Mouse (Mus musculus) thymus, adult 2 months (tissue): Measurements from ENCODE around the gene Dmrtc1b. TPM values are rescaled to one million over a fixed set of nuclear protein-coding genes. Genes with fewer than 3 reads are reported as not detected.
"Not testable (repeated sequence)": the region's sequence is repeated elsewhere in the genome, so short reads cannot be mapped to it uniquely, and the experiment has no call there.

Source experiments
- DNase-seq: peaks from one replicate; pipeline ENCODE4 v3.0.0; 2021
- H3K27ac ChIP-seq: fragments of 200-500 bp; 2 replicates; pipeline ENCODE4 v1.5.1; 2012; ENCODE audit warnings: low read length, control low read depth; ENCODE audit not compliant: control insufficient read depth, insufficient read depth
- H3K27me3 ChIP-seq: fragments of 200-500 bp; 2 replicates; pipeline ENCODE4 v1.6.1; 2012; ENCODE audit warnings: mild to moderate bottlenecking, low read length, moderate library complexity, mixed read lengths; ENCODE audit not compliant: control insufficient read depth, insufficient read depth
- H3K36me3 ChIP-seq: fragments of 200-500 bp; 2 replicates; pipeline ENCODE4 v1.6.1; 2012; ENCODE audit warnings: mild to moderate bottlenecking, low read length, moderate library complexity; ENCODE audit not compliant: control insufficient read depth, insufficient read depth
- H3K4me1 ChIP-seq: fragments of 200-500 bp; replicated peaks from 2 replicates; pipeline ENCODE4 v1.6.1; 2012; ENCODE audit warnings: low read length; ENCODE audit not compliant: control insufficient read depth, insufficient read depth
- H3K4me3 ChIP-seq: fragments of 200-500 bp; 2 replicates; pipeline ENCODE4 v1.5.1; 2012; ENCODE audit warnings: mild to moderate bottlenecking, low read length, control low read depth, moderate library complexity; ENCODE audit not compliant: control insufficient read depth, insufficient read depth
- CTCF ChIP-seq: fragments of 200-500 bp; IDR thresholded peaks from 2 replicates; pipeline ENCODE4 v1.5.1; 2012; ENCODE audit warnings: mild to moderate bottlenecking, control low read depth, low read length, moderate library complexity, borderline replicate concordance; ENCODE audit not compliant: control insufficient read depth, poor library complexity, insufficient read depth; ENCODE audit errors: extremely low read depth
- POLR2A ChIP-seq: fragments of 200-500 bp; IDR thresholded peaks from 2 replicates; pipeline ENCODE4 v1.6.1; 2012; ENCODE audit warnings: mild to moderate bottlenecking, low read length, control low read depth, moderate library complexity; ENCODE audit not compliant: control insufficient read depth, poor library complexity, insufficient read depth; ENCODE audit errors: extremely low read depth
- WGBS: fragments of 180-500 bp; shearing (Covaris S2); methylation state at CpG from one replicate; pipeline ENCODE4 v1.1.7; 2018; 5-methylcytosine and 5-hydroxymethylcytosine counted together
- polyA plus RNA-seq: library from polyadenylated mRNA; depleted of rRNA; stranded (reverse); fragments of >200 nt; gene quantifications from 2 replicates; pipeline ENCODE4 v1.2.3, GENCODE M21; 2012; rRNA removed

Dmrtc1b gene
- polyA plus RNA-seq = not detected in 2 replicates

DNA sequence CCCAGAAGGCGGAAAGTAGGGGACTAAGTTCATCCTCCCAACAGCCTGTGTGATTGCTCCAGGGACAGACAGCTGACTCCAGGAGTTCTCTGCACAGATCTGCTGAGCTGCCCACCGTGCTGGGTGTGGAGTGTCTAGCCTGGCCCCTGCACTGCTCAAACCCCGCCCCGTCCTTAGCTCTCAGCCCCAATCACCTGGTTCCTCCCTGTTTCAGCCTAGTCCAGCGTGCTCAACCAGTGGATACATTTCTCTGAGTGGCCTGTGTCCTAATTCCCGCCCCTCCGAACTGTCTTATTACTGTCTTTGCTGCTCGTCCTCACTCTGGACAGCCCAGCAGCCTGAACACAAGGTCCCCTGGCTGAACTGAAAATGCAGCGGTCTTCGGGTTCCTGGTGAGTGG, at the start of gene Dmrtc1b, which contains the start of gene Gm9112:
Dmrtc1b (plus strand) TSS at position 331 of the 400 bp plus-strand sequence.
Gm9112 (minus strand) TSS at position 101 of the 400 bp plus-strand sequence.
- 81% methylated on average over 7 of the region's 10 CpGs for WGBS
- H3K36me3 ChIP-seq = not testable (repeated sequence)

DNA sequence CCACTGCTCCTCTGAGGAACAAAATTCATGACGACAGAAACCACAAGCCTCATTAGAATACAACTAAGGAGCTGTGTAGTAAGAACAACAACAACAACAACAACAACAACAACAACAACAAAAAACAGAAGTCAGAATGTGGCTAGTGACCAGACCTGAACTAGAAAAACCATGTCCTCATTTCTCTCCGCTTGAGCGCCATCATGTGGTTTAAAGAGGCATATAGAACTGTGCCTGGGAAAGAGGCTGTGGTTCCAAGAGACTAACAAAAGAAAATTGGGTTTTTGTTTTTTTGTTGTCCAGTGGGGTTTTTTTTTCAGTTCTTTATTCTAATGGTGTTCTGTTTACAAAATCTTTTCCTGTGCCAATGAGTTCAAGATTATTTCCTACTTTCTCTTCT, 47.0 kb upstream of the Dmrtc1b start:
- no peak for DNase-seq
- Histone ChIP-seq H3K27me3 (no peaks in the 10 kb centered on the region), H3K4me3 (no peak overlapping the region), H3K27ac (no peak overlapping the region), H3K36me3 (no peaks in the 10 kb centered on the region), H3K4me1 (no peaks in the 10 kb centered on the region)
- TF ChIP-seq POLR2A = no peak
- no peak for TF ChIP-seq CTCF
- 24% methylated on average over 3 of the region's 3 CpGs for WGBS

More for the DNA sequence above, at the start of gene Dmrtc1b, which contains the start of gene Gm9112:
- not testable (repeated sequence) for H3K4me3 ChIP-seq, H3K27ac ChIP-seq, H3K4me1 ChIP-seq, H3K27me3 ChIP-seq, DNase-seq

DNA sequence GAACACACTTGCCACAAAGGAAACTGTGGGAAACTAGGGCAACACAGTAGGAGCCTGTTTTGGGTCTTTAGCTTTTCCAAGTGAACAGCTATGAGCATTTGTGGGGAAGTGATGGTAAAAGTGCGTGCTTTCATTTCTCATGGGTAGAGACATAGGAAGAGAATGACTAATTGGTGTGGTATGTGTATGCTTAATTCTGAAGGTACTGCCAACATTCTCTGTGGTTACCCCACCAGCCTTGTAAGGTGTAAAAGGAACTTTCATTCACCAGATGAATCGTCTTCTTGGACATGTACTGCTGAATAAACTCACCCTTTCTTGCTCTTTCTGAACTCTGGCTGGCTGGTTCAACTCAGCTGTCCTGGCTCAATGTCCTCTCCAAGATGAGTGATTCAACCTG, 41.0 kb upstream of the Dmrtc1b start:
- no peak for TF ChIP-seq CTCF
- no peak for TF ChIP-seq POLR2A
- Histone ChIP-seq H3K36me3 (no peaks in the 10 kb centered on the region), H3K4me3 (no peak overlapping the region), H3K27ac (no peak overlapping the region), H3K4me1 (no peaks in the 10 kb centered on the region), H3K27me3 (no peaks in the 10 kb centered on the region)
- DNase-seq = no peak
- WGBS = 73% methylated on average over 2 of the region's 2 CpGs

DNA sequence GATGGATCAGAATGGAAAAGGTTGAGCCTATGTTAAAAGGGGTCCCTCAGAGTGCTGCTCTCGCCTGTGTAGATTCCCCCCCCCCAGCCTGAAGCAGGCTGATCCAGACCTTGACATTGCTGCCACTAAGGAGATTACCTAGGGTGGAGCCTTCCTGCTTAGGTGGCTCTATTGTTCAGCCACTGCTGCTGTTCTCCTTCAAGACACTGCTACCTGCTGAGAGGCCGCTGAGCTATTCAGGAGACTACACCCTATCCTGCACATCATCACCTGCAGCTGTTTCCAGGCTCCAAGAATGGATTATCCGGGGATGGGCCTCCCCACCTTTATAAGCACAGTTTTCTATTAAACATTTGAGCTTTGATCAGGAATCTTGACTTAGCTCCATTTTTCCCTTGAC, 23.0 kb upstream of the Dmrtc1b start:
- not testable (repeated sequence) for H3K4me1 ChIP-seq, H3K4me3 ChIP-seq
- WGBS = 73% methylated on average over 3 of the region's 3 CpGs

DNA sequence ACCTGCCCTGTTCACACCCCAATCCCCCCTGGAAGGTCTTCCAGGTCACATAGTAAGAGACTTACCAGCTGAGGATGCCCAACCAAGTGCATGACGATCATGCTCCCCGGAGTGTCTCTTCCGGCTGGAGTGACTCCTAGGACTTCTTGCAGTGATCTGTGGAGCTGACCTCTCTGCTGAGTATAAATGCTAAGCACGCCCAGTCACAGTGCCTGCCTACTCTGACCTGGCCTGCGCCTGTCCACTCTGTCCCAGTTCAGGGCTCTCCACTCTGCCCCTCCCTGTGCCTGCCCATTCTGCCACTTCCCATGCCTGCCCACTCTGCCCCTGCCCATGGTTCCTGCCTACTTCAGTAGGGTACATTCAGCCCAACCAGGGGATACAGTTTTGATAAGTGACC, 20.8 kb upstream of the Dmrtc1b start, which contains the start of gene Gm3880:
Gm3880 (minus strand) TSS at position 101 of the 400 bp plus-strand sequence.
- H3K4me1 ChIP-seq, H3K27ac ChIP-seq, DNase-seq, H3K27me3 ChIP-seq, H3K4me3 ChIP-seq, H3K36me3 ChIP-seq: not testable (repeated sequence)
- 90% methylated on average over 4 of the region's 5 CpGs for WGBS

More for the DNA sequence above, 23.0 kb upstream of the Dmrtc1b start:
- not testable (repeated sequence) for H3K27me3 ChIP-seq, DNase-seq, H3K27ac ChIP-seq, H3K36me3 ChIP-seq

DNA sequence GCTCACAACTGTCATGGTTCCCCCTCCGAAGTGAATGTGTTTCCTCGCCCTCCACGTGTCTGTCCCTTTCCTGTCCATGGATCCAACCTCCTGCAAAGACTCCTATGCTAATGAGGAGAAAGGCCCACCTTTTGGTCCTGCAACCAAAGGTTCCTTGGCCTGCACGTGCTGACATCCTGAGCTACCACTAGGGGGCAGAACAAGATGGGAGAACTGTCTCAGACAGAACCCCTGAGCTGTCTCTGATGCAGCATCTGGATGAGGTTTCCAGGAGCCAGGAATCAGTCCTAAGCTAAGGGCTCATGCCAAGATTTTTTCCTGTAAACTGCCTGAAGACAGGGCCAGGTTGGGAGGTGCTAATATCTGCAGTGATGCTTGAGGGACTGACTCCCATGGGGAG, 18.4 kb upstream of the Dmrtc1b start:
- DNase-seq, H3K4me3 ChIP-seq, H3K4me1 ChIP-seq, H3K27me3 ChIP-seq, H3K27ac ChIP-seq, H3K36me3 ChIP-seq: not testable (repeated sequence)
- 31% methylated on average over 3 of the region's 4 CpGs for WGBS

DNA sequence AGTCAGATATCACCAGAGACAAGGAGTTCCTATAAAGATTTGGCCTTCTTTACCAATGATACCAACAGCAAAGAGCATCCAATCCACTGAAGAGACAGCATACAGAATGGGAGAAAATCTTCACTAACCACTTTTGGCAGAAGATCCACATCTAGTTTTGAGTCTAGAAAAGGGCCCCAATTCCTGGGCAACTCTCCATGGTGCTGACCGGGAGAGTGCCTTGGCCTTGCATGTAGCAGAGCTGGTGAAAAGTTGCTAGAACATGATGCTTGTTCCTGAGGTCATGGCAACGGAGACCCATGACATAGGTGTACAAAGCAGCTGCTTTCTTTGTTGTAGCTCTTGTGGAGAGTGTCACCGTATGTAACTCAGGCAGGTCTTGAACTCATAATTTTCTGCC, 7.0 kb upstream of the Dmrtc1b start:
- H3K4me3 ChIP-seq, DNase-seq, H3K4me1 ChIP-seq, H3K36me3 ChIP-seq, H3K27ac ChIP-seq, H3K27me3 ChIP-seq: not testable (repeated sequence)
- 78% methylated on average over 3 of the region's 3 CpGs for WGBS

DNA sequence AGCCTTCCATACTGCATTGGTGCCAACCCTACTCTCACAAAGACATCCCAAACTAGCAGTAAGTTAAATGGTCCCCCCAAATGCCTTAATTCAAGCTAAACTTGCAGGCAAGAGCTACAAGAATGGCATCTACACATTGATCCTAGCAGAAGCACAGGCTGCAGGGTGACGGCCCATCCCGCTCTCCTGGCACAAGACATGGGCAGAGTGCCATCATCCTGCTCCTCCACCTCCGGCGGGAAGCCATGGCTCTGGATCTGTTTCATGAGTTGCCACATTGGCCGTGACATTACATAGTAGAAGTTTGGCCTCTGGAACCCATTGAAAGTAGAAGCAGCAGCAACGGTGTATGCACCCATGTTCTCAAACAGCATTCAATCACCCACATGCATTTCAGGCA, 16.6 kb downstream of the Dmrtc1b start:
- WGBS = 93% methylated on average over 6 of the region's 6 CpGs
- H3K27ac ChIP-seq, H3K36me3 ChIP-seq, H3K4me1 ChIP-seq, H3K4me3 ChIP-seq, H3K27me3 ChIP-seq, DNase-seq: not testable (repeated sequence)

Other genes with a start within 250 kb of the Dmrtc1b start
- 6.2 and 6.7 TPM in 2 replicates for gene Hdac8, start 202.5 kb upstream of the Dmrtc1b start, polyA plus RNA-seq
- gene Phka1, start 63.6 kb upstream of the Dmrtc1b start, polyA plus RNA-seq = 1.5 and 1.7 TPM in 2 replicates
- gene Gm3880, start 20.9 kb upstream of the Dmrtc1b start, polyA plus RNA-seq = not detected in 2 replicates
- gene Gm9112, start 230 bp upstream of the Dmrtc1b start, polyA plus RNA-seq = not detected in 2 replicates
- not detected in 2 replicates for gene Dmrtc1c1, start 95.1 kb downstream of the Dmrtc1b start, polyA plus RNA-seq
- not detected in 2 replicates for gene Dmrtc1c2, start 146.8 kb downstream of the Dmrtc1b start, polyA plus RNA-seq
- 0.09 TPM in 1 of 2 replicates, not detected in the other for gene 1700031F05Rik, start 160.1 kb downstream of the Dmrtc1b start, polyA plus RNA-seq
- gene Dmrtc1a, start 200.8 kb downstream of the Dmrtc1b start, polyA plus RNA-seq = 0.40 and 0.73 TPM in 2 replicates
- gene 1700011M02Rik, start 201.0 kb downstream of the Dmrtc1b start, polyA plus RNA-seq = not detected in 2 replicates
- 0.80 TPM in 1 of 2 replicates, not detected in the other for gene 1700018G05Rik, start 220.5 kb downstream of the Dmrtc1b start, polyA plus RNA-seq